Mouse (Mus musculus) forebrain, embryonic 13.5 days (tissue): Measurements from ENCODE around the gene 1810010H24Rik. TPM values are rescaled to one million over a fixed set of nuclear protein-coding genes. Genes with fewer than 3 reads are reported as not detected.
"Not testable (repeated sequence)": the region's sequence is repeated elsewhere in the genome, so short reads cannot be mapped to it uniquely, and the experiment has no call there.

Experiments
- ATAC-seq: fragments of 200-750 bp; cut with Nextera tagmentation; 2 replicates; pipeline ENCODE4 v1.8.0; 2017
- H3K27ac ChIP-seq: fragments of 300-500 bp; sonication (generic); 2 replicates; pipeline ENCODE4 v1.5.1; 2015; ENCODE audit warnings: inconsistent platforms, mild to moderate bottlenecking, moderate library complexity
- H3K27me3 ChIP-seq: fragments of 300-500 bp; sonication (generic); 2 replicates; pipeline ENCODE4 v1.6.1; 2015; ENCODE audit warnings: mild to moderate bottlenecking, inconsistent platforms
- H3K36me3 ChIP-seq: fragments of 300-500 bp; sonication (generic); 2 replicates; pipeline ENCODE4 v1.6.1; 2015; ENCODE audit warnings: mild to moderate bottlenecking, inconsistent platforms; ENCODE audit not compliant: poor library complexity, severe bottlenecking
- H3K4me1 ChIP-seq: fragments of 300-500 bp; sonication (generic); 2 replicates; pipeline ENCODE4 v1.6.1; 2015; ENCODE audit warnings: inconsistent platforms
- H3K4me2 ChIP-seq: fragments of 300-500 bp; sonication (generic); 2 replicates; pipeline ENCODE4 v1.6.1; 2015; ENCODE audit warnings: inconsistent platforms, mild to moderate bottlenecking, moderate library complexity
- H3K4me3 ChIP-seq: fragments of 300-500 bp; sonication (generic); 2 replicates; pipeline ENCODE4 v1.5.1; 2015; ENCODE audit warnings: mild to moderate bottlenecking, inconsistent platforms
- H3K9ac ChIP-seq: fragments of 300-500 bp; sonication (generic); 2 replicates; pipeline ENCODE4 v1.6.1; 2015; ENCODE audit warnings: mild to moderate bottlenecking, inconsistent platforms
- H3K9me3 ChIP-seq: fragments of 300-500 bp; sonication (generic); replicated peaks from 2 replicates; pipeline ENCODE4 v1.6.1; 2016; ENCODE audit warnings: inconsistent platforms
- whole genome bisulfite sequencing: fragments of 180-500 bp; shearing (Covaris S2); methylation state at CpG from one replicate; pipeline ENCODE4 v1.1.7; 2015; 5-methylcytosine and 5-hydroxymethylcytosine counted together
- polyA plus RNA-seq: library from polyadenylated mRNA; unstranded; fragments of >200 nt; fragmentation: Nextera tagmentation; extraction: Ambion mirVana; gene quantifications from 2 replicates; pipeline ENCODE4 v1.2.1, GENCODE M21; 2015

Gene 1810010H24Rik
- polyA plus RNA-seq, 1 experiment from 2014 or later, result 2.6 TPM

DNA sequence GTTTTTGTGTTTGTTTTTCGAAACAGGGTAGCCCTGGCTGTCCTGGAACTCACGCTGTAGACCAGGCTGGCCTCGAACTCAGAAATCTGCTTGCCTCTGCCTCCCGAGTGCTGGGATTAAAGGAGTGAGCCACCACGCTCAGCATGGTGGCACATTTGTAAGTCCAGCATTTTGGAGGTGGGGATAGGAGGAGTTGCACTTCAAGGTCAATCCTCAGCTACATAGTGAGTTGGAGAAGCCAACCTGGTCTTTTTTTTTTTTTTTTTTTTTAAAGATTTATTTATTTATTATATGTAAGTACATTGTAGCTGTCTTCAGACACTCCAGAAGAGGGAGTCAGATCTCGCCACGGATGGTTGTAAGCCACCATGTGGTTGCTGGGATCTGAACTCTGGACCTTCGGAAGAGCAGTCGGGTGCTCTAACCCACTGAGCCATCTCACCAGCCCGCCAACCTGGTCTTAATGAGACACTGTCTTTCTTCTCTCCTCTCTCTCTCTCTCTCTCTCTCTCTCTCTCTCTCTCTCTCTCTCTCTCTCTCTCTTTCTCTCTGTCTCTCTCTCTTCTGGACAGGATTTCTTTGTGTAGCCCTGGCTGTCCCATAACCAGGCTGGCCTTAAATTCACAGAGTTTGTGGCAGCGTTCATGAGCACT lies 9.8 kb upstream of the 1810010H24Rik start:
- ATAC-seq, H3K4me3 ChIP-seq, H3K36me3 ChIP-seq, H3K27ac ChIP-seq, H3K27me3 ChIP-seq, H3K4me2 ChIP-seq, H3K9me3 ChIP-seq, H3K9ac ChIP-seq: not testable (repeated sequence)
- 69% methylated on average over 11 of the region's 11 CpGs for WGBS
- H3K4me1 ChIP-seq, result peaks cover 11% of the 10 kb centered on the region

DNA sequence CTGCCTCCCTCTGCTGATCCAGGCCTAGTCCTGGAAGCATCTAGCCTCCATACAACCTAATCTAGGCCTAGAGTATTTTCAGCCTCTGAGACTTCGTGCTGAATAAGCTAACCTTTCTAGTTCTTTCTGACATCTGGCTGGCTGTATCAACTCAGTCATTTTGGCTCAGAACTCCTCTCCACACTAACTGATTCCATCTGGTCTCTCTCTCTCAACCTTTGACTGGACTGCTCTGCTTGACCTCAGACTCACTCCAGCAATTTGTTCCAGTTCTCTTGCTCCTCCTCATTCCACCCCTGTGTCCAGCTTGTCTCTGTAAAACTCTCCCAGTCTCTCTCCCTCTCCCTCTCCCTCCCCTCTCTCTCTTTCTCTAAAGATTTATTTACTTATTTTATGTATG lies 8.6 kb upstream of the 1810010H24Rik start:
- Histone ChIP-seq H3K9me3 (no peaks in the 10 kb centered on the region), H3K4me3 (no peak overlapping the region), H3K27me3 (no peaks in the 10 kb centered on the region), H3K27ac (no peak overlapping the region), H3K4me1 (peaks cover 3% of the 10 kb centered on the region), H3K9ac (no peak overlapping the region), H3K4me2 (no peak overlapping the region), H3K36me3 (no peaks in the 10 kb centered on the region)
- WGBS, result 88% methylated on average over 1 of the region's 1 CpGs
- ATAC-seq, result no peak

DNA sequence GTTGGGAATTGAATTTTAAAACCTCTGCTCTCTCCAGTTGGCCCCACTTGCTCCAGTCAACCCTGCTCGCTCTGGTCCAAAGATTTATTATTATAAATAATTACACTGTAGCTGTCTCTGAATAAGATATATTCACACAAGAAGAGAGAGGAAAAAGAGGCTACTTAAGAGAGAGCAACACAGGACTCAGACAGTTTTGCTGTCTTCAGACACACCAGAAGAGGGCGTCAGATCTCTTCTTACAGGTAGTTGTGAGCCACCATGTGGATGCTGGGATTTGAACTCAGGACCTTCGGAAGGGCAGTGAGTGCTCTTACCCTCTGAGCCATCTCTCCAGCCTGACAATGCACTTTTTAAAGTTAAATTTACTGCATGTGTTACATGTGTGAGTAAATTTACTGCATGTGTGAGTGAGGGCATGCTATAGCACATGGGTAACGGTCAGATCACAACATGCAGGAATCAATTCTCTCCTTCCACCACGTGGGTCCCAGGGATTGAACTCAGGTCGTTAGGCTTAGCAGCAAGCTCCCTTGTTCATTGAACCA lies 8.1 kb upstream of the 1810010H24Rik start:
- Histone ChIP-seq H3K4me2 (no peak overlapping the region), H3K36me3 (no peaks in the 10 kb centered on the region), H3K9me3 (no peaks in the 10 kb centered on the region), H3K27ac (no peak overlapping the region), H3K4me3 (no peak overlapping the region), H3K4me1 (no peaks in the 10 kb centered on the region), H3K27me3 (no peaks in the 10 kb centered on the region), H3K9ac (no peak overlapping the region)
- no peak for ATAC-seq
- 61% methylated on average over 6 of the region's 6 CpGs for WGBS

DNA sequence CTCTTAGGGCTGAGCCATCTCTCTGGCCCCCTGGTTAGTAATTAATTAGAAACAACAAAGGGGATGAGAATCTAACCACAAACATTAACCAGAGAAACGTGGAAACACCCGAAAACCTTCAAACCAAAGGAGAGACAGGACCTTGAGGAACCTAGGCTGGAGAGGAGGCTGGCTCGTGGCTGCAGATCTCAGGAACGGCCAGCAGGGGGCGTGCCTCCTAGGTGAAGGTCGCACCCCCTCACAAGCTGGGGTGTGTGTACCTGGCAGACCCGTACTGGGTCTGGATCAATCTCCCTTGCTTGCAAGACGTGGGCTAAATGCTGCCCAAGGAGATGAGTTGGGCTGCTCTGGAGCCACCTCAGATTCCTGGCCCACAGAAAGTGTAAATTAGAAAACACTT lies 6.9 kb upstream of the 1810010H24Rik start:
- H3K4me3 ChIP-seq, result no peak overlapping the region
- H3K9me3 ChIP-seq, result no peaks in the 10 kb centered on the region
- H3K36me3 ChIP-seq, result no peaks in the 10 kb centered on the region
- H3K4me1 ChIP-seq, result no peaks in the 10 kb centered on the region
- H3K4me2 ChIP-seq, result no peak overlapping the region
- no peak overlapping the region for H3K27ac ChIP-seq
- H3K27me3 ChIP-seq, result no peaks in the 10 kb centered on the region
- WGBS, result 36% methylated on average over 8 of the region's 8 CpGs
- H3K9ac ChIP-seq, result no peak overlapping the region
- no peak for ATAC-seq

DNA sequence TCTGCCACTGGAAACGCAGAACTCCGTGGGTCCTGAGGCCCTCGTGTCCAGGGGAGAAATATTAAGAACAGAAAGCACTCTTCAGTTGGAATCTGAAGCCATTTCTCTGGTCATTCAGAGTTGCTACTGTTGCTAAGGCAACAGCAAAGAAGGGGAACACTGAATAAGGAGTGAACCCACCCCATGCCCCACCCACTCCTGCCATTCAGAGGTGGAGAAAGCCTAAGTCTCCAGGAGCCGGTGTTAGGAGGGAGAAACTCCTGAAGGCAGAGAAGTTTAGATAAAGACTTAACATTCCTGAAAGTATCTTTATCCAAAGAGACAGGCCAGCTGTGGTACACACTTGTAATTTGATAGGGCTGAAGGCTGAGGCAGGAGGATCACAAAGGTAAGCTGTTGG lies 6.2 kb upstream of the 1810010H24Rik start:
- H3K4me2 ChIP-seq, result no peak overlapping the region
- H3K9me3 ChIP-seq, result no peaks in the 10 kb centered on the region
- 37% methylated on average over 4 of the region's 4 CpGs for WGBS
- no peaks in the 10 kb centered on the region for H3K27me3 ChIP-seq
- H3K4me1 ChIP-seq, result peaks cover 2% of the 10 kb centered on the region; the same call in 1 of the 2 replicates
- no peak for ATAC-seq
- H3K36me3 ChIP-seq, result no peaks in the 10 kb centered on the region
- no peak overlapping the region for H3K9ac ChIP-seq
- no peak overlapping the region for H3K4me3 ChIP-seq
- H3K27ac ChIP-seq, result no peak overlapping the region

DNA sequence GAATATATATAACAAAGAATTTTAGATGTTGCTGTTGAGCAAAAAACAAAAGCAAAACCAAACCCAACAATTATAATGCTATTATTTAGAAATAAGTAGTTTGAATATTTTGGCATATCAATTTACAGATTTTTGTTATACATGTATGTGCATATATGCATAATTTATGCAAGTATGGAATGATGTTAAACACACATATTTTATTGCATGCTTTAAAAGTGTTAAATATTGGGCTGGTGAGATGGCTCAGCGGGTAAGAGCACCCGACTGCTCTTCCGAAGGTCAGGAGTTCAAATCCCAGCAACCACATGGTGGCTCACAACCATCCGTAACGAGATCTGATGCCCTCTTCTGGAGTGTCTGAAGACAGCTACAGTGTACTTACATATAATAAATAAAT lies 5.8 kb upstream of the 1810010H24Rik start:
- H3K9ac ChIP-seq, H3K36me3 ChIP-seq: not testable (repeated sequence)
- 94% methylated on average over 5 of the region's 5 CpGs for WGBS

DNA sequence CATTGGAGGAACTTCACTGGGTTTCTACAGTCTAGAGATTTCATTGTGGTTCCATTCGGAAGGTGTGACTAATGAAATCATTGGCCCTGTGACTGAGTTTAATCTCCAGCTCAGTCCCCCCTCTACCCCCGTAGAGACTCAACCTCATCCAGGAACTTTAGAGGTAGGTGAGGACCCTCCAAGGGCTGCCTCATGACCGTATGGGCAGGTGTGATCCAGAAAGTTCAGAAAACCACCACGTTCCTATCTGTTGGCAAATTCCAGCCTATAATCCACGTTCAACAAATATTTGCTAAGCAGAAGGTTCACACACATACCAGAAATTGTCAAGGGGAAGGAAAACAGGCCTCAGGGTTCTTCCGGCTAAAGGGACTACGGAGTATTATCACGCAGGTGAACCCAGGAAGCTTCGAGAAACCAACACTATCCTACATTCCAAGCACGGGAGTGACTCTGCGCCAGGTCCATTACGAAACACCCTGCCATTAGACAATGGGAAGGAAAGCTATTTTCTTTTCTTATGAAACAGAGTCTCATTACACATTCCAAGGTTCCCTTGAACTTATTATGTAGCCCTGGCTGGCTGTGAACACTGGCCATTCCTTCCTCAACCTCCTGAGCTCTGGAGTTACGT lies 3.3 kb upstream of the 1810010H24Rik start:
- Histone ChIP-seq H3K27me3 (no peaks in the 10 kb centered on the region), H3K4me1 (peaks cover 30% of the 10 kb centered on the region)

More for the DNA sequence above, 5.8 kb upstream of the 1810010H24Rik start:
- H3K27ac ChIP-seq, ATAC-seq, H3K27me3 ChIP-seq, H3K4me2 ChIP-seq, H3K4me3 ChIP-seq, H3K4me1 ChIP-seq, H3K9me3 ChIP-seq: not testable (repeated sequence)

DNA sequence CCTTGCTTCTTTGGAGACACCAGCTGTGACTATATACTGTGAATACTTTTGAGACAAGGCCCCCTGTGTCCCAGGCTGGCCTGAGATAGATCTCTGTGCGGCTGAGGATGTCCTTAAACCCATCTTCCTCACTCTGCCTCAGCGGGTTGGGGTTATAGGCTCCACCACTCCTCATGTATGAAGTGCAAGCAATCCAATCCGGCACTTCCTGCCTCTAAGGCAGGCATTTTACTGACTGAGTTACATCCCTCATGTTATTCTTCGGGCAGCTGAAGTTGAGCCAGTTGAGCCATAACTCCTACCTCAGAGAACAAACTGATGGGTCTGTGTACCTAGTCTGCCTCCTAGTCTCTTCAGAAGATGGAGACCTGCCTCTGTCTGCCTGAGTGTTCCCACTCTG lies 1.1 kb upstream of the 1810010H24Rik start:
- H3K9me3 ChIP-seq, result no peaks in the 10 kb centered on the region
- H3K27me3 ChIP-seq, result no peaks in the 10 kb centered on the region
- WGBS, result 72% methylated on average over 4 of the region's 4 CpGs
- peak overlapping the region; percentile 90 for H3K4me2 ChIP-seq
- H3K4me1 ChIP-seq, result peaks cover 36% of the 10 kb centered on the region
- no peaks in the 10 kb centered on the region for H3K36me3 ChIP-seq
- no peak overlapping the region for H3K27ac ChIP-seq
- no peak for ATAC-seq
- H3K9ac ChIP-seq, result peak overlapping the region; percentile 75; the same call in 1 of the 2 replicates
- peak overlapping the region; percentile 53; the same call in 1 of the 2 replicates for H3K4me3 ChIP-seq

More for the DNA sequence above, 3.3 kb upstream of the 1810010H24Rik start:
- no peak for ATAC-seq
- Histone ChIP-seq H3K4me3 (no peak overlapping the region), H3K9me3 (no peaks in the 10 kb centered on the region), H3K36me3 (no peaks in the 10 kb centered on the region), H3K9ac (no peak overlapping the region), H3K27ac (no peak overlapping the region), H3K4me2 (no peak overlapping the region)
- WGBS, result 93% methylated on average over 13 of the region's 13 CpGs

DNA sequence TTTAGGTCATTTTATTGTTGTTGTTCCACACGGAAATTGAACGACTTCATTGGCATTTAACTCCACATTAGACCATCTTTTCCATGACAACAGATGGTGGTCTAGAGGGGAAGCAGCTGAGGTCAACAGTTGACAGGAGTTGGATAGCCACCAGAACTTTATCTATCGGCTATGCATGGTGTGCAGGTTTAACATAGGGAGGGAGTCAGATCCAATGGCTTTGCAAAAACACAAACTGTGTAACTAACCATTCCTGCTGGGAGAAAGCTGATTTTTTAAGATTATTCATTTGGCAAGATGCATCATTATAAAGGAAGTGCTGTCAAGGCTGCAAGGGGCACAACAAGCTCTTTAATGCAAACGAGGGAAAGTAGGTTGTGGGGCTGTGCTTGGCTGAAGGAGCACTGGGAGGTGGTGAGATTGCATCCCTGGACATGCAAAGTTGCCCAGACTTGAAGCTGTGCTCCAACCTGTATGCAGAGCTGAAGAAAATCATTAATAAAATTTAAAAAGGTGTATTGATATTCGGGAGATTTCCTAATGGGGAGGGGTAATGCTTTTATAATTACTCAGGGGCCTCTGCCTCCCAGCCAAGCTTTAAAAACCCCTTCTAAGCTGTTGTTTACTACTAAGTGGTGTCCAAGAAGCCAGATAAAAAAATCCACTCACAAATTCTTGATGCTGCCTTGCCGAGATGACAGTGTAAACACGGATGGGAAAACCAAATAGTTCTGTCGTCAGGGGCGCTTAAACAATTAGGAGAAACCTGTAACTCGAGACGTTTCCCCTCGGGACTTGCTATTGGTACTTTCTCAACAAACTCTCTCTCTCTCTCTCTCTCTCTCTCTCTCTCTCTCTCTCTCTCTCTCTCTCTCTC lies 1.3 kb downstream of the 1810010H24Rik start:
- Histone ChIP-seq H3K9ac (0 out of 2 replicates have a peak overlapping the region, but pooled peaks have one; percentile 75), H3K9me3 (no peaks in the 10 kb centered on the region), H3K27ac (no peak overlapping the region; the same call in 1 of the 2 replicates), H3K36me3 (no peaks in the 10 kb centered on the region), H3K4me3 (peak overlapping the region; percentile 59), H3K4me1 (peaks cover 41% of the 10 kb centered on the region), H3K4me2 (peak overlapping the region; percentile 90), H3K27me3 (no peaks in the 10 kb centered on the region)
- 8% methylated on average over 12 of the region's 12 CpGs for WGBS
- no peak for ATAC-seq

DNA sequence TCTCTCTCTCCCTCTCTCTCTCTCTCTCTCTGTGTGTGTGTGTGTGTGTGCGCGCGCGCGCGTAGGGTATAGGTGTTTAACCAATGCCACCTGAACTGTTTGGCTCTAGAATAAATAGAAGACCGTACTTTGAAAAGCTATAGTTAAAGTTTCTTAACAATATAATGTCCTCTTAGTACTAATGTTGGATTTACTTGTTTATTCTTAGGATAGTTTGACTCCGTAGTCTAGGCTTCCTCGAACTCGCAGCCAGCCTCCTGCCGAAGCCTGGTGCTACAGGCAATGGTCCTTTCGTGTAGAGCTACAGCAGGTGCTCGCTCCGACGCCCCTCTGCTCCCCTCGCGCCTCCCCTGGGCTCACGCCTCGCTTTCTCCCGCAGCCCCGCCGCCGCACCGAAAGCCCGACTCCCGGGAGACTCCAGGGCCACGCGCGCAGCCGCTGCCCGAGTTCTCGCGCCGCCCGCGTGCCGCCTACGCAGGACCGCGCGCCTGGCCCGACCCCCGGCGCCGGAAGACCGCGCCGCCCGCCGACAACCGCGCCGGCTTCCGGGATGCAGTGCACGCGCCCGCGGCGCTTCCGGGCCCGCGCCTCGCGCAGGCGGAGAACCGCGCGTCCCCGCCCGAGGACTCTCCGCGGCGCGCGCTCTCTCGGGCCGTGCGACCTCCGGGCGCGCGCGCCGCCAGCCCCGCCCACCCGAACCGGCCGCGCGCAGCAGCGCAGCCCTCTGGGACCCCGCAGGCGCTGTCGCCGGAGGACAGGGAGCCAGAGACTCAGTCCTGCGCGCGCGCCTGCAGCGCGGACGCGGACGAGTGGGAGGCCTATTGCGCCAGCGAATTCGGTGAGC lies 2.2 kb downstream of the 1810010H24Rik start:
- H3K9me3 ChIP-seq, result no peaks in the 10 kb centered on the region
- H3K36me3 ChIP-seq, result no peaks in the 10 kb centered on the region
- WGBS, result under 1% methylated on average over 103 of the region's 107 CpGs
- no peaks in the 10 kb centered on the region for H3K27me3 ChIP-seq
- peak overlapping the region; percentile 90 for H3K4me2 ChIP-seq
- H3K27ac ChIP-seq, result peak overlapping the region; percentile 78
- ATAC-seq, result peak; percentile 94
- H3K9ac ChIP-seq, result peak overlapping the region; percentile 74
- peaks cover 50% of the 10 kb centered on the region for H3K4me1 ChIP-seq
- peak overlapping the region; percentile 59 for H3K4me3 ChIP-seq

DNA sequence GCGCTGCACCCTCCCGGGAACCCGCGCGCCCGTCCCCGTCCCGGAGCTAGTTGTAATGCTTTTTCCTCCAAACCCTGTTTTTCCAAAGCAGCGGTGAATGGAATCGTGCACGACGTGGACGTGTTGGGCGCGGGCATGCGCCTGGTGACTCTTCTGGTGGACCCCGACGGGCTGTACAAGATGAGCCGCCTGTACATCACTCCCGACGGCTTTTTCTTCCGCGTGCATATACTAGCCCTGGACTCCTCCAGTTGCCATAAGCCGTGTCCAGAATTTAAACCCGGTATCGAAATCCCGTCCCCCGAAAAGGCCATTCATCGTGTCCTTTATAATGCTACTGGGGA lies 2.8 kb downstream of the 1810010H24Rik start:
- ATAC-seq, result peak; percentile 57
- Histone ChIP-seq H3K27me3 (no peaks in the 10 kb centered on the region), H3K4me2 (peak overlapping the region; percentile 90), H3K36me3 (no peaks in the 10 kb centered on the region), H3K4me3 (peak overlapping the region; percentile 59), H3K27ac (peak overlapping the region; percentile 78), H3K9me3 (no peaks in the 10 kb centered on the region), H3K4me1 (peaks cover 54% of the 10 kb centered on the region), H3K9ac (peak overlapping the region; percentile 74)
- WGBS, result 3% methylated on average over 29 of the region's 29 CpGs
